Comparison of ENCODE assay signal across 1 mouse cellular context in genomic region chr12:4392590-4392989, GRCm38 (mm10).
TF ChIP-seq lines count a peak whose summit lies in the region.

No protein-coding gene starts in this region.

TF ChIP-seq in MEL, 35 proteins besides CTCF, POLR2A, EP300 and RAD21 (continued from another document):
- 0 out of 2 replicates have a peak, but pooled peaks have one; percentile 26 for TF ChIP-seq ETS1 (IDR thresholded peaks at IDR 0.05; ENCODE audit: low read depth, low read length)
- TF ChIP-seq ZMIZ1 (IDR thresholded peaks at IDR 0.05; ENCODE audit: low read depth, low read length): 0 out of 2 replicates have a peak, but pooled peaks have one; percentile 25
- TF ChIP-seq MAX (IDR thresholded peaks at IDR 0.05; ENCODE audit: low read length): peak; percentile 57; the same call in 1 of the 2 replicates
- no peak for TF ChIP-seq CHD2 (IDR thresholded peaks at IDR 0.05; ENCODE audit: low read length)
- no peak for TF ChIP-seq USF1 (IDR thresholded peaks at IDR 0.05; ENCODE audit: low read depth, low read length)
- no peak for TF ChIP-seq TBP (IDR thresholded peaks at IDR 0.05; ENCODE audit: low read depth, low read length)
- TF ChIP-seq MAZ (IDR thresholded peaks at IDR 0.05; ENCODE audit: low read depth, low read length): no peak
- no peak for TF ChIP-seq E2F4 (IDR thresholded peaks at IDR 0.05; ENCODE audit: borderline replicate concordance, low read depth, low read length)
